Mouse (Mus musculus): ENCODE results near the gene Foxg1. TPM values are rescaled to one million over a fixed set of nuclear protein-coding genes. Genes with fewer than 3 reads are reported as not detected.

The Foxg1 gene
- polyA plus RNA-seq, 1 experiment from 2014 or later: not detected

GRCm38 (mm10) chr12:49390257-49390656 is 7.8 kb downstream of the Foxg1 start:
- ATAC-seq (ENCODE audit: low FRiP score, low read depth): no peak
- Histone ChIP-seq H3K4me2 (replicated peaks) (no peak overlapping the region), H3K4me3 (no peak overlapping the region), H3K9me3 (no peaks in the 10 kb centered on the region), H3K4me1 (no peaks in the 10 kb centered on the region), H3K27ac (no peak overlapping the region), H3K36me3 (no peaks in the 10 kb centered on the region), H3K27me3 (replicated peaks) (peaks cover 68% of the 10 kb centered on the region), H3K9ac (no peak overlapping the region)
- 1% methylated on average over 13 of the region's 13 CpGs for WGBS

GRCm38 (mm10) chr12:49390926-49391304 is 8.5 kb downstream of the Foxg1 start:
- H3K4me3 ChIP-seq: no peak overlapping the region; the same call in 1 of the 2 replicates
- WGBS: under 1% methylated on average over 9 of the region's 9 CpGs

GRCm38 (mm10) chr12:49391305-49392040 is 9.0 kb downstream of the Foxg1 start:
- H3K27me3 ChIP-seq (replicated peaks): peaks cover 63% of the 10 kb centered on the region

More at GRCm38 (mm10) chr12:49390926-49391304, 8.5 kb downstream of the Foxg1 start:
- ATAC-seq (ENCODE audit: low FRiP score, low read depth): no peak
- Histone ChIP-seq H3K4me2 (replicated peaks) (peak overlapping the region; percentile 49), H3K4me1 (no peaks in the 10 kb centered on the region), H3K36me3 (no peaks in the 10 kb centered on the region), H3K27ac (no peak overlapping the region), H3K9ac (no peak overlapping the region), H3K9me3 (no peaks in the 10 kb centered on the region), H3K27me3 (replicated peaks) (peaks cover 65% of the 10 kb centered on the region)

GRCm38 (mm10) chr12:49392041-49392390 is 9.6 kb downstream of the Foxg1 start:
- WGBS: 2% methylated on average over 10 of the region's 10 CpGs
- Histone ChIP-seq H3K4me3 (no peak overlapping the region), H3K9ac (no peak overlapping the region)

More at GRCm38 (mm10) chr12:49391305-49392040, 9.0 kb downstream of the Foxg1 start:
- no peak overlapping the region for H3K9ac ChIP-seq
- no peaks in the 10 kb centered on the region for H3K9me3 ChIP-seq
- H3K4me1 ChIP-seq: no peaks in the 10 kb centered on the region
- ATAC-seq (ENCODE audit: low FRiP score, low read depth): peak; percentile 97
- H3K4me3 ChIP-seq: no peak overlapping the region; the same call in 1 of the 2 replicates
- WGBS: under 1% methylated on average over 42 of the region's 42 CpGs
- H3K27ac ChIP-seq: no peak overlapping the region
- no peaks in the 10 kb centered on the region for H3K36me3 ChIP-seq
- H3K4me2 ChIP-seq (replicated peaks): peak overlapping the region; percentile 49

GRCm38 (mm10) chr12:49392876-49393275 is 10.4 kb downstream of the Foxg1 start:
- no peaks in the 10 kb centered on the region for H3K9me3 ChIP-seq
- no peak overlapping the region for H3K27ac ChIP-seq
- H3K36me3 ChIP-seq: no peaks in the 10 kb centered on the region
- no peak for ATAC-seq (ENCODE audit: low FRiP score, low read depth)
- peaks cover 72% of the 10 kb centered on the region for H3K27me3 ChIP-seq (replicated peaks)
- 7% methylated on average over 5 of the region's 5 CpGs for WGBS
- H3K4me2 ChIP-seq (replicated peaks): no peak overlapping the region
- no peaks in the 10 kb centered on the region for H3K4me1 ChIP-seq
- no peak overlapping the region for H3K9ac ChIP-seq
- no peak overlapping the region for H3K4me3 ChIP-seq

More at GRCm38 (mm10) chr12:49392041-49392390, 9.6 kb downstream of the Foxg1 start:
- H3K9me3 ChIP-seq: no peaks in the 10 kb centered on the region
- peaks cover 67% of the 10 kb centered on the region for H3K27me3 ChIP-seq (replicated peaks)
- H3K27ac ChIP-seq: no peak overlapping the region
- H3K36me3 ChIP-seq: no peaks in the 10 kb centered on the region
- no peak for ATAC-seq (ENCODE audit: low FRiP score, low read depth)
- peak overlapping the region; percentile 49 for H3K4me2 ChIP-seq (replicated peaks)
- H3K4me1 ChIP-seq: no peaks in the 10 kb centered on the region

GRCm38 (mm10) chr12:49393639-49394038 is 11.2 kb downstream of the Foxg1 start:
- ATAC-seq (ENCODE audit: low FRiP score, low read depth): no peak
- Histone ChIP-seq H3K4me3 (no peak overlapping the region), H3K27ac (no peak overlapping the region), H3K27me3 (replicated peaks) (peaks cover 74% of the 10 kb centered on the region), H3K9me3 (no peaks in the 10 kb centered on the region), H3K9ac (no peak overlapping the region), H3K4me1 (no peaks in the 10 kb centered on the region), H3K4me2 (replicated peaks) (no peak overlapping the region), H3K36me3 (no peaks in the 10 kb centered on the region)
- WGBS: 7% methylated on average over 3 of the region's 3 CpGs

- no peak overlapping the region for H3K4me2 ChIP-seq (replicated peaks)
- no peaks in the 10 kb centered on the region for H3K36me3 ChIP-seq
- H3K4me3 ChIP-seq: no peak overlapping the region
- no peak for ATAC-seq (ENCODE audit: low FRiP score, low read depth)
- H3K9me3 ChIP-seq: no peaks in the 10 kb centered on the region
- no peaks in the 10 kb centered on the region for H3K4me1 ChIP-seq
- no peak overlapping the region for H3K27ac ChIP-seq
- 6% methylated on average over 1 of the region's 1 CpGs for WGBS
- H3K9ac ChIP-seq: no peak overlapping the region
- peaks cover 76% of the 10 kb centered on the region for H3K27me3 ChIP-seq (replicated peaks)
Observed at GRCm38 (mm10) chr12:49394181-49394580, 11.7 kb downstream of the Foxg1 start.

- Histone ChIP-seq H3K4me3 (no peak overlapping the region), H3K27me3 (replicated peaks) (peaks cover 73% of the 10 kb centered on the region), H3K4me1 (no peaks in the 10 kb centered on the region), H3K9ac (no peak overlapping the region), H3K36me3 (no peaks in the 10 kb centered on the region), H3K9me3 (no peaks in the 10 kb centered on the region), H3K27ac (no peak overlapping the region), H3K4me2 (replicated peaks) (no peak overlapping the region)
- no peak for ATAC-seq (ENCODE audit: low FRiP score, low read depth)
- 1% methylated on average over 17 of the region's 17 CpGs for WGBS
Observed at GRCm38 (mm10) chr12:49394836-49395235, 12.4 kb downstream of the Foxg1 start.

GRCm38 (mm10) chr12:49395969-49396368 is 13.5 kb downstream of the Foxg1 start:
- Histone ChIP-seq H3K9me3 (no peaks in the 10 kb centered on the region), H3K27me3 (replicated peaks) (peaks cover 76% of the 10 kb centered on the region), H3K4me3 (no peak overlapping the region), H3K4me2 (replicated peaks) (no peak overlapping the region), H3K27ac (no peak overlapping the region), H3K36me3 (no peaks in the 10 kb centered on the region), H3K4me1 (peaks cover 4% of the 10 kb centered on the region), H3K9ac (no peak overlapping the region)
- ATAC-seq (ENCODE audit: low FRiP score, low read depth): no peak
- WGBS: 19% methylated on average over 2 of the region's 2 CpGs

- H3K4me2 ChIP-seq (replicated peaks): no peak overlapping the region
- H3K9me3 ChIP-seq: no peaks in the 10 kb centered on the region
- ATAC-seq (ENCODE audit: low FRiP score, low read depth): no peak
- peaks cover 76% of the 10 kb centered on the region for H3K27me3 ChIP-seq (replicated peaks)
- peaks cover 12% of the 10 kb centered on the region for H3K4me1 ChIP-seq
- H3K4me3 ChIP-seq: no peak overlapping the region
- H3K27ac ChIP-seq: no peak overlapping the region
- no peak overlapping the region for H3K9ac ChIP-seq
- WGBS: 26% methylated on average over 1 of the region's 1 CpGs
- H3K36me3 ChIP-seq: no peaks in the 10 kb centered on the region
Observed at GRCm38 (mm10) chr12:49396776-49397175, 14.3 kb downstream of the Foxg1 start.

- H3K4me1 ChIP-seq: peaks cover 14% of the 10 kb centered on the region
- no peak overlapping the region for H3K4me2 ChIP-seq (replicated peaks)
- no peak overlapping the region for H3K27ac ChIP-seq
- WGBS: 19% methylated on average over 4 of the region's 4 CpGs
- no peaks in the 10 kb centered on the region for H3K36me3 ChIP-seq
- no peaks in the 10 kb centered on the region for H3K9me3 ChIP-seq
- no peak for ATAC-seq (ENCODE audit: low FRiP score, low read depth)
- H3K9ac ChIP-seq: no peak overlapping the region
- H3K4me3 ChIP-seq: no peak overlapping the region
- peaks cover 69% of the 10 kb centered on the region for H3K27me3 ChIP-seq (replicated peaks)
Observed at GRCm38 (mm10) chr12:49397443-49398162, 15.1 kb downstream of the Foxg1 start.

- Histone ChIP-seq H3K4me2 (replicated peaks) (no peak overlapping the region), H3K27me3 (replicated peaks) (peaks cover 73% of the 10 kb centered on the region), H3K9ac (no peak overlapping the region), H3K4me1 (peaks cover 14% of the 10 kb centered on the region), H3K4me3 (no peak overlapping the region), H3K9me3 (no peaks in the 10 kb centered on the region), H3K36me3 (no peaks in the 10 kb centered on the region), H3K27ac (no peak overlapping the region)
- no peak for ATAC-seq (ENCODE audit: low FRiP score, low read depth)
Observed at GRCm38 (mm10) chr12:49398163-49398540, 15.7 kb downstream of the Foxg1 start.
